Mouse (Mus musculus) B cell, adult 2 months (primary cell): Measurements from ENCODE around the gene Carhsp1.

ENCODE experiments used
- DNase-seq, 2 experiments: peaks; one replicate each; pipeline ENCODE4 v3.0.0; 2022

The Carhsp1 gene

DNA sequence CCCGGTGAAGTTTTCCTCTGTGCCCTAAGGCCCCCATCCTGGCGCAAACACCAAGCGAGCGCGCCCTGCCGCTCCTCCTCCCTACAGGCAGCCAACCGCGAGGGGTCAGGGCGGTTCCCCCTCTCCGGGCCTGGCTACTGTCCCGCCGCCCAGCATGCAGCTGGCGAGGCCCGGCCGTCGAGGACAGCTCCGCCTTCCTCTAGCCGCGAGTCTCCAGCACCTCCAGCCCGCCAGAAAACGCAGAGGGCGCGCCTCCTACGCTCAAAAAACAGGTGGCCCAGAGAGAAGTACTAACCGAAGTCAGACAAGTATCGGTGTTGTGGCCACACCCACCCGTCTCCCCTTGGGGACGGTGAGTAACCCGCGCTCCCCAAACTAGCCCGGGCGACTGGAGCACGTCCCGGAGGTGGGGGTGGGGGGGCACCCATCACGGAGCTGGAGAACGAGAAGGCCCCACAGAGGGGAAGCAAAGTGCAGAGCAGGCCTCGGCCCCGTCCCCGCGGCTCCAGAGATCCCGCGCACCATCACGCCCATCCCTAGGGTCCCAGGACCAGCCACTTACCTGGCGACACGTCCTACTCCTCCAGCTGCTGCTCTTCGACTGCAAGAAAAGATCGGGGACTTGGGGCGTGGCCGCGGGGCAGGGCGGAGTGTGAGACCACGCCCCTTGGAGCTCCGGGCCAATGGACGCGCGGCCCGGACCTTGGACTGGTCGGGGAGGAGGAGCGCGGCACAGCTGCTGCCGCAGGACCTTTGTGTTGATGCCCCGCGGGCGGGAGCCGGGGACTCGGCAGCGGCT lies at the start of gene Carhsp1:
Gene Carhsp1 (minus strand): TSS at position 605 of the 799 bp plus-strand sequence.
- peak; percentile 96 for DNase-seq

DNA sequence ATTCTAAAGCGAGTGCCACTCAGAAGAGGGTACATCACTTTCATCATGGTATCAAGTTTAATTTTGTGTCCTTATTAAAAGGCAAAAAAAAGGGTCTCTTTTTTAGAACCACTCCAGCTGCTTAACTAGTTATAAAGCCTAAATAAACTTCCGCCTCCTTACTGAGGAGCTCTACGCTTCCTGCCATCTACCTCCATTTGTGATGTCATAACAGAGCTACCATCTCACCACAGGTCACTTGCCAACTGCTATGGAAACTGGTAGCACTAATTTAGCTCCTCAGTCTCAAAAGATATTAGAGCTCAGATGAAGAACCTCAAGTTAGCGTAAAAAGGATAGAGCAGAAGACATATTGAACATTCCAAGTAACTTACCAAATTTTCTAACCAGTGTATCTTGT lies 48.5 kb upstream of the Carhsp1 start:
- DNase-seq = no peak

DNA sequence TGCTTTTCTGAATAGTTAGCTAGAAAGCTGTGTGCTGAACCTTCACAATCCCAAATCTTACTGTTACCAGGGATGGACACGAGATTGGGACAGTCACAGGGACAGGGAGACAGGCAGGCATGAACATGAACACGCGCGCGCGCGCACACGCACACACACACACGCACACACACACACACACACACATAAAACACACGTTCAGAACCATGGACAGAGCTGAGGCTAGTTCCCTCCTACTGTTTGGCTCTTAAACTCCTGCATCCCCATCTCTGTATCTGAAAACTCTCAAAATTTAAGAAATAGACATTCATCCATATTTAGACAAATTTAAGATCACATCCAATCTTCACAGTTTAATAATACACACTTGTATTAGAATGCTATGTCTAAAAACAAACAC lies 45.8 kb upstream of the Carhsp1 start:
- peak; percentile 38 to 43 for DNase-seq

DNA sequence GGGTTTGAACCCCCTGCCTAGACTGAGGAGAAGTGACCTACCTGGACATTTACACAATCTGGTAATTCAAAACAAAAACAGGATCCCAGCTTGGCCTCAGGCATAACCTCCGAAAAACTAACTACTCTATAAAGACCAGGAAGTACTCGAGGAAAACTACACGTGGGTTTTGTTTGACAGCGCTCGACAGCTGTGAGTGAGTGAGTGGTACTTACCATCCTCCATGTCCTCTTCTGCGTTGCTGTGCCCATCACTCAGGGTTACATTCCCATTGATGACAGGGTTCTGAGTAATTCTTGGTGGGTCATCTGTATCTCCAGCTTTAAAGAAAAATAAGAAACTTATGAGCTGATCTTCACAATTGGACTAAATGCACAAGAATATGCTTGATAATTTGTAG lies 44.3 kb upstream of the Carhsp1 start:
- no peak for DNase-seq

DNA sequence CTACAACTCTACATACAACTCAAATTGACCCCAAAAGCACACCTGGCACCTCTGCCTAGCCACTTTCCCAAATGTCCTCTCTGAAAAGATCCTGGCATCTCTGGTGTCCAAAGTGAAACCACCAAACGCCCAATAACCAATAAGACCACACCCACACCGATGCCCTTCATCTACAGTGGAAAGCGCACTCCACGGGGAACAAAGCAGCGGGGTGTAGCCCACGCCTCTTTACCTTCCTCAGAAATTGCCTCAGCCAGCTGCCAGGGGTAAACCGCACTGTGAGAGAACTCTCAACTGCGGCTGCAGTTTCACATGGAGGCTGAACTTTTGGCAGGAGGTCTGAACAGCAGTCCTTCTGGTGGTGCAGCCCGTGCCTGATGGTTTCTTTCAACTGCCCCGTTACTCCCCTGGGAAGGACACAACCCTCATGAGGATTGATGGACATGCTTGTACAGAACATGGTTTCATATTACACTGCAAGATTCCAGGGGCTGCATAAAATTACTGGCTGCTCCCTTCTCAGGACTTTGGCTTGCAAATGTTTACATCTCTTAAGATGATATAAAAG lies 43.6 kb upstream of the Carhsp1 start:
- DNase-seq = no peak

DNA sequence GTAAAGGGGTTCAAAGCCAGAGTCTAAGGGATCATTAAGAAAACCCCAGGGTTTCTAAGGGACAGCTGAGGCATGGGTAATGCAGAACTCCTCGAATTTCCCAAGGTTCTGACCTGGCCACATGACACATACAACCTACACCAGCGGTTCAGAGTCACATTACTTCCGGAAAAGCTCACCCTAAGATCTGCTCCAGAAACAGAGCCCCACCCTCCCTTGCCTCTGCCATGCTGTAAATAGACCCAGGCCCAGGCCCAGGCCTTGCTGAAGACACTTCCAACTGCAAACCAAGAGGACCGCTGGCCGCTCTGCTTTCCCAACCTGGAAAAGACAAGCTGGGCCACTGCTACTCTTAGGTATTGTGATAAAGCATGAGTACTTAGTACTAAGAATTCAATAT lies 42.9 kb upstream of the Carhsp1 start:
- no peak for DNase-seq

DNA sequence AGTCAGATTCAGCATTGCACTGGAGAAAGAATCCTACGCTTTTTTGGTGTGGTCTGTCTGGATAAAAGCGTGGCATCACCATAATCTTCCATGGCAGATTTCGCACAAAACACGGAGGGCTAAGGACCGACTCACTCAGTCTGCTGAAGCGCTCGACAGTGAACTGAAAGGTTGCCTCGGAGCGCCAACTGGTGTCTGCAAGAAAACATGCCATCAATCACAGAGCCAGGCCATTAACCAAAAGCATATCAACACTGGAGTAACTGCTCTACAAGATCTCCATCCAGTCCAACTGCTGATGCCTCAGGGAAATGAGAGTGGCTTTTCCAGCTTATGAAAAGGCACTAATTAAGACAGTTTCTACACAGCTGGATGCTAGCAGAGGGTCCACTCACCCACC lies 40.0 kb upstream of the Carhsp1 start:
- DNase-seq = no peak

DNA sequence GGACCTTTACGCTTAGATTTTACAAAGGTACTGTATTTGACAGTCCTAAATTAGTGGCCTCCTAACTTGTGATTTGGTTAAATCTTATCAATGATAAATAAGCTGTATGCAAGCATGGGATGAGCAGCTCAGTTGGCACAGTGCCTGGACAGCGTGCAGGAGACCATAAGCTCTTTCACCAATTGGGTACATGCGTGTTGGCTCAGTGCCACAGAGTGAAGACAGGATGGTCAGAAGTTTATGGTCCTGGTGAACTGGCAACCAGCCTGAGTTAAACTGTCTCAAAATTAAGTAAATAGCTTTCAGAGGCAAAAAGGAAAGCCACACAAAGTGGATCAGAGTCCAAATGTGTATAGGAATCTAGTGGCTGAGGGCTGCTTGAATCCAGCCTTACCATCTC lies 28.6 kb upstream of the Carhsp1 start:
- no peak for DNase-seq

DNA sequence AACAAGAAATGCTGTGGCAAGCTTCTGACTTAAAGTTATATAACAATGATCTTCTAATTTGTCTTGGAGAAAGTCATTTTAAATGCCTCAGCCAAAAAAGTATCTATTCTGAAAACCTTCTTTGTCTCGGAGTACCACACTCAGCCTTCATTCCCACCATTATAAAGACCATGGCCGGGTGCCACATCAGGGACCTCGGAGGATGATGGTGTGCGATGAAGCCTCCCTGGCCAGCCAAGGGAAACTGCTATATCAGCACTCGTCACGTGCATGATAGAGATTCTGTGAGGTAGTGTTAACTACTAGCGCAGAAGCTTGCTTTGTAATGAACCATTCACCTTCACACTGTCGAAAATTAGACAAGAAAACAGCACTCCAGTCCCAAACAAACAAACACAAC lies 27.6 kb upstream of the Carhsp1 start:
- no peak for DNase-seq

DNA sequence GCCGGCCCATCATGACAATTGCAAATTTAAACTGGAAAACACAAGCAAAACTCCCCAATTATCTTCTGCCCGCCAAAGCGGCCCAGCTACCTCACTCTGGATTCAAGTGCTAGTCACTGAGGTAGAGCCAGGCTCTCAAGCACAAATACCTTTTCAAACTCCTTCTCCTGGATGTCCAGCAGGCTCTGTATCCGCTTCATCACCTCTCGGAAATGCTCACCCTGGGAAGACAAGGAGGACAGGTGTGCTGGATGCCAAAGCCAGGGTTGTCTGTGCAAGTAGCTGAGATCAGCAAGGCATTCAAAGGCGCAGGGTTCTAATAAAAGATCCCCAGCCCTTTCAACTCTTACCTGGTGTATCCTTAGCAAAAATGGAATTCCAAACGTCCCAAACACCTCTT lies 19.3 kb upstream of the Carhsp1 start:
- DNase-seq = no peak

DNA sequence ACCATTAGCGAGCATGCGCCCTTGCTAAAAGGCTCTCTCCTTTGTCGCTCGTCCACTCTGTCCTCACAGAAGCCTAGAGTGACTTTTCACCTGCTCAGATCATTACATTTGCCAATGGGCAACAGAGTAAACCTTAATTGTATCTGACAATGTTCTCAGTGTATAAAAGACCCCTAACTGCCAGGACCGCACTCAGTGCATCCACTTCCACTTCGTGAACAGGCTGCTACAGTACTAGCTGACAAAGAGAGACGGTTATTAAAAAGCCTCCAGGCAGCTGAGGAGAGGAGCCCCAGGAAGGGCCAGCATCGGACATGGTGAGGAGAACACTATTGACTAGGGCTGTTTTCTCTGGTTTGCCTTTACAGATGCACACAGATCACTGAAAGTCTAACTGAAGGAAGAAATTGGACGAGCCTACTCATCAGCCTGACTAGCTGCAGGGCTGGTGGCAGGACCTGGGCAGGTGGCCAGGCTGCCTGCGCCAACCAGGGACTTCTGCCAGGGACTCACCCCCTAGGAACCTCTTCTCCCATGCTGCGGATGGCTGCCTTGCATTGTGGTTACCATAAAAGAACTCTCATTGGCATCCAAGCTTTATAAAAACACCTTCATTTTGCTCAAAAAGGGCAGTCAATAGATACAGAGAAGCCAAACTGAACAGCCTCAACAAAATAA lies 18.2 kb upstream of the Carhsp1 start:
- no peak for DNase-seq

DNA sequence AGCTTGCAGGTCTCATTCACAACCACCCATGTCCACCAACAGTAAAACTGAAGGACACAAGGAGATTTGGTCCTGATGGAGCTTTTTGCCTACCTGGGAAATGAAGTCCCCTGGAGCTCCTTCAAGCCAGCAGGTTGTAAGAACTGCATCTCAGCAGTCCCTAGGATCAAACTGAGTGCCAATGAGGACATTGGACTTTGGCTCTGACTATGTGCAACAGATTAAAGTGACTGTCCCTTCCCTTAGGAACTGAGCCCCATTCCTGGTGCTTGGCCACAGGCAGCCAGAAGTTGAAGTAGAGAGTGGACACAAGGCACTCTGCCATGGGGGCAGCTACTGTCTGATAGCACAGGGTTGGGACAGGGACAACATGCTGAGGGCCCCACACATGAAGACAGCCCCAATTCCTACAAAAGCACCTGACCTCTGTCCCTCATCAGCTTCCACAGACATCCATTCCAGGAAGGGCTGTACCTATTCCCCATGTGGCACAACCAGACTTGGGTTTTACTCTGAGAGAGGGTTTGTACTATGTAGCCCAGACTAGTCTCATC lies 15.7 kb upstream of the Carhsp1 start:
- no peak for DNase-seq

DNA sequence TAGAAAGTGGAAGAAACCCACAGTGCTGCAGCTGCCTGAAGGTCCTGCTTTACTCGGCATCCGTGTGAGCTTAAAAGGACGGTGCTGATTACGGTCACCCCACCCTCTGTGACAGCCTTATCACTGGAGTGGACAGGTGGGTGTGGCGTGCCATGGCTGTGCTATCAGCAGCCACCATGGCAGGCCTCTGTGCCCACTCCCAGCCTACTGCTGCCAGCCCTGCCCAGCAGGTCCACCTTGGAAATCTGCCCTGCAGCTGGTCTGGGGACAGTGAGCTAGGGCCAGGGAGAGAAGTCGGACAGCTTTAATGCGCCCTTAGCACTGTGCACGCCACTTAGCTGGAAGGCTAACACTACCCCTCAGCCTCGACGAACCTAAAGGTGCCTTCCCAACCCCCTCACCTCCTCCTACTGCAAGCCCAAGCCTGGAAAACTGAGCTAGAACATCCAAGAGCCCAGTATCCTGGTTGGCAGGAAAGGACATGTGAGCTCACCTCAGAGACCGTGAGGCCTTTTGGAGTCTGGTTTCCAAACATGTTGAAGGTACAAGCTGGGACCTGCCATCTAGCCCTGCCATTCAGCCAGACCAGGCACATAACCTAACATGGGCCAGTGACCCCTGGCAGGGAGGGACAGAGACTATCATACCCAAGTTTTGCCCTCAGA lies 15.0 kb upstream of the Carhsp1 start:
- DNase-seq = no peak

DNA sequence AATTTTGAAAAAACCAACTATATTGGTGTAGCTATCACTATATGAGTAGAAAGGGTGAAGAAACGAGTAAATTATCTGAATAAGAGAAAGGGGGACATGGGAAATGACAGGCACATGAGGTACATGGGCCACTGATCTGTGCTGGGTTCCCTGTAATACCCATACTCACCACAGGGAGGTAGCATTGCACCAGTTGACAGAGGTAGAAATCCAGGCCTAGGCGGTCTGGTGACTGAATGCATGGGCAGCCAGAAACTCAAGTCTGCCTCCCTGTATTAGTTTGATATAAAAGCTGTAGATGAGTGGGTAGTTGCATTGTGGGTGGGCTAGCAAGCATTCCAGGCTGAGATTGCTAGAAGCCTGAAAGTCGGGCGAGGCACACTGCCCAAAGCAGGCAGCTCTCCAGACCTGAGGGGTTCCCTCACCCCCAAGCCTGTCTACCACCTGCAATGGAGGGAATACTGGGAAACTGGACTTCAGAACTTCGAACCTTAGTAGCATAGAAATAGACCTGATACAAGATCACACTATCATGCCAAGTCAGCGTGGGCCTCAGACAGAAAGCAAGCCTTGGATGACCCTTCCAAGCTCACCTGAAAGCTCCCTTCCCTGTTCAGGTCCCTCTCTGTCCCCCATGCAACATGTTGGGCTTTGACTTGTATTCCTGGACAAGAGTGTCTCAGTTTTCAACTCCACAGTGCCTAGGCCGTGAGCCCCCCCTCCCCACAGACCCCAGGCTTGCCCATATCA lies 14.3 kb upstream of the Carhsp1 start:
- peak; percentile 86 to 89 for DNase-seq

DNA sequence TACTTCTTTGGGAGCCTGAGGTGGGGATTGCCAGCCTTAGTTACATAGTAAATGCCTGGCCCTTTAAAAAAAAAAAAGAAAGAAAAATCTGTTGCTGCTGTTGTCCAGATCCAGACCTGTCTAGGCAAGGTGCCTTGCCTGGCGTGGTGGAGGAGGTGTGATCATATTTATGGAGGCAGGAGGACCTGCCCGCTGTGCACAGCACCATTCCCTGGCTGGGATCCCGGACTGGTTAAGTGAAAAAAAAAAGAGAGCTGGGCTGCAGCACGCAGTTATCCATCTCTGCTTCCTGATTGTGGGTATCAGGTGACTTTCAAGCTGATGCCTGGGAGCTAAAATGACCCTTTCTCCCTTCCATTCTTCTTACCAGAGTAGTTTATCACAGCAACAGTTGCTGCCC lies 13.1 kb upstream of the Carhsp1 start:
- no peak for DNase-seq

DNA sequence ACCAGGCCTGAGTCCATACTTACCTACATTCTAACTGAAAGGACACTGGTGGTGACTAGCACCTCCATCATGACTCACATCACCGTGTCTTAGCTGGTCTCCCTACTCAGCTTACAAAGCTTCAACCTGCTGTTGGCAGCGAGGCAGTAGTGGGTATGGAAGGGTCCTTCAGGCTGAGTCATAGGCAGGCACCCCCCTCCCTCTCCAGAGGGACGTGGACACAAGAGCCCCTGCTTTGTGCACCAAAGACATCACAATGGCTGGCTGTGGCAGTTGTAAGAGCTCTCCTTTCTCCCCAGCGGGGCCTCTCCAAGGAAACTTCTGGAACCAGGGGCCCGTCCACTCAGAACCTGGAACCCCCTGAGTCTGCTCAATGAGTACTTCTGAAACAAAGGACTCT lies 8.5 kb upstream of the Carhsp1 start, which contains the start of gene Gm5767:
Gene Gm5767 (plus strand): TSS at position 301 of the 400 bp plus-strand sequence.
- no peak for DNase-seq

DNA sequence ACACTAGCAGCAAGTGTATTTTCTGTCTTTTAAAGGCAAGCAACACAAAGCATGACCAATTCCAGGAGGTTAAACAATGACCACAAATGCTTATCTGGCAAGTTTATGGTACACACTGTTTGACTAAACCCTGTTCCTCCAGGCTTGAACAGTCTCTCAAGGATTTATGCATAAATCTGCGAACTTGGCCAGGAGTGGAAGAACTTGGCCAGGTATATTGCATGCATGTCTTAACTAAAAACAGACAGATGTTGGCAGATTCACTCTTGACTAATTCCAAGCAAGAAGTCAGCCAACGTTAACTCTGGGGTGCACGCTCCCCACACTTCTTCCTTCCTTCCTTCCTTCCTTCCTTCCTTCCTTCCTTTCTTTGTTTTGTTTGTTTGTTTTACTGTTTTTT lies 7.8 kb upstream of the Carhsp1 start:
- no peak for DNase-seq

DNA sequence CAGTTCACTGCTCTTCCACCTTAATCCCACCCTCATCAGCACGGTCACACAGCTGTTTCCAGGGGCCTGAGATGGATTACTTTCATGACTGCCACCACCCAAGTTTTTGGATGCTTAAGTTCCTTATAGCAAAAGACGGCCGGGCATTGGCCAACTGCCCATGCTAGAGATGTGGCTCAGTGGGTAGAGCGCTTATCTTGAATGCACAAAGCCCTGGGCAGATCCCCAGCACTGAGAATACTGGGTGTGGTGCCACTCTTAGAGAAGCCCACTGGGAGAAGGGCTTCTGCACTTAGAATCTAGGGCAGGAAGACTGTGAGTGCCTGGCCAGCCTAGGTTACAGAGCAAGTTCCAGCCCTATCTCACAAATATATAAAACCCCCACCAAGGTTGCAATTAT lies 6.7 kb upstream of the Carhsp1 start:
- no peak for DNase-seq

DNA sequence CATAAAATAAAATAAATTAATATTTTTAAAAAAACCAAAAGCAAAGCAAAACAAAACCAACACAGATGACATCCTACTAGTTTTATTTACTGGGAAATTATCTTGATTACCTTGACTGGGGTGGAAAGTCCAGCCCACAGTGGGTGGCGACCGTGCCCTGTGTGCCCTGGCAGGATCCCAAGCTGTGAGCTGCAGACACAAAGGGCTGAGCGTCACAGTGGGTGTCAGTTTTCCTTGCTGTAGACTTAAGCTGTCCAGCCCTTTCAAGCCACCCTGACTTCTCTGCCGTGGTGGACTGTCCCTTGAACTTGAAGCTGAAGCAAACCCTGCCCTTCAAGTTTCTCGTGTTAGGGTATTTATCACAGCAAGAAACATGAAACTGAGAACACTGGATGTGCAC lies 6.1 kb upstream of the Carhsp1 start:
- no peak for DNase-seq

DNA sequence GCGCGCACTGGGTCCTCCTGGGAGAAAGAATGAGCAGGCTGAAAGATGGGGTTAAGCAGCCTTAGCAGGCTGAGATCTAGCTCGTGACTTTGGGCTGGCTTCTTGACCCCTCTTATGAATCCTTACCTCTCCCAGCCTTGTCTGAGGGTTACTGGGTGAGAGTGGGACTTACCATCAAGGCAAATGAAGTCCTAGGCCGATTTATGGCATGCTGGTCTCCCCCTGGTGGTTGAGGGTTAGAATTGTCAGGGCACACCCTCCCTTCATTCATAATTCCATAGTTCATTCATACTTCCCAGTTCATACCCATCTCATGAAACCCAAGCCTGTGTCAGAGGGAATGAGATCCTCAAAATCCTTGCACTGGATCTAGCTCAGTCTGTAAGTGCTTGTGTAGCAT lies 4.8 kb upstream of the Carhsp1 start:
- DNase-seq = peak; percentile 77 to 78

DNA sequence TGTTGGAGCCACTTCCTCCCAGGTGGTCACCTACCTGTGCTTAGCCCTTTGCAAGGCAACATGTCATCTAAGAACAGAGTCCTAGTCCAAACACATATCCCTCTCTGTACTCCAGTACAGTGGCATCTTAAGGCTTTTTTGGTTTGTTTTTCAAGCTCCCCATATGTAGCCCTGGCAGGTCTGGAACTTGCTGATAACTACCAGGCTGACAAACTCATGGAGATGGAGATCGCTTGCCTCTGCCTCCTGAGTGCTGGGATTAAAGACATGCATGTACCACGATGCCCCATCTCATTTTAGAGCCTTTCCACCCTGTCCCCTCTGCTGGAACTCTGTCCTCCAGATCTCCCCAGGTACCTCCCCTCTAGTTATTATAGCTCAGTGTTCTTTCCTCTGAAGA lies 4.3 kb upstream of the Carhsp1 start:
- no peak for DNase-seq

DNA sequence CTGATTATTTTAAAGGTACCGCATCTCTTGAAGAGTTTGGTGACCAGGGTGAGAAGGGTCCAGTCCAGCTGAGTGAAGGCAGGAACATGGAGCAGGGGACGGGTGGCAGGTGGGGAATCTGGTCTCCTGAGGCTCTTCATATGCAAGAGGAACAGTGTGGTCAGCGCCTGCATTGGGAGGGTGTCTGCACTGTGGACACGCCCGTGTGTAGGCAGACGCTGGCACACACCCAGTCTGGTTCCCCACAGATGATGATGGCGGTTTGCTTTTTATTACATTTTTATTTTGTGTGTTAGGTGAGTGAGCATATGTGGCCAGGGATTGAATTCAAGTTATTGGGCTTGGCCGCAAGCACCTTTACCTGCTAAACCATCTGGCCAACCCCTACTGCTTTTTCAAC lies 3.6 kb upstream of the Carhsp1 start:
- no peak for DNase-seq

DNA sequence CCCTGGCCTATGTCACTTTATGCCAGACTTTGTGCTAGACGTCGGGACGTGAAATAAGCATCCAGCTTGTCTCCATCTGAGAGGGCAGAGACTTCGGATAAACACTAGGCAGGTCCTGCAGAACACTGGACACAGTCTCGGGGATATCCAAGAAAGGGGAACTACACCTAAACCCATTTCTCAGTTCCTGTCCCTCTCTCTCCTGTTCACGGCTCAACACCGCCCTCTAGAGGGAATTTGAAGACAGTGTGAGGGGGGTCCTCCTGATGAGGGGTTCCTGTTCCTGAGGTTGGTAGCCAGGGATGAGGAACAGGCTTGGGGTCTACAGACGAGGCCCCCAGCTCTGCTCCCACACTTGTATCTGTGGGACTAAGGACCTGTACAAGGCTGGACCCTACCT lies 2.2 kb upstream of the Carhsp1 start:
- peak; percentile 79 to 83 for DNase-seq
